Mouse (Mus musculus) inflammation-experienced regulatory T-cells, adult 6 months (primary cell): Measurements from ENCODE around the gene Gsk3a. TPM values are rescaled to one million over a fixed set of nuclear protein-coding genes. Genes with fewer than 3 reads are reported as not detected.
"Not testable (repeated sequence)": the region's sequence is repeated elsewhere in the genome, so short reads cannot be mapped to it uniquely, and the experiment has no call there.

ENCODE experiments used
- ATAC-seq: one replicate; pipeline ENCODE4 v1.8.0; 2017
- polyA plus RNA-seq, 3 experiments: library from polyadenylated mRNA; unstranded; fragments of 100-300 nt; shearing (Covaris generic); gene quantifications; one replicate each; pipeline ENCODE4 v1.2.1; 2017

The Gsk3a gene
- polyA plus RNA-seq, 3 experiments from 2014 or later, result 8.5 to 13.3 (median 8.9) TPM

DNA sequence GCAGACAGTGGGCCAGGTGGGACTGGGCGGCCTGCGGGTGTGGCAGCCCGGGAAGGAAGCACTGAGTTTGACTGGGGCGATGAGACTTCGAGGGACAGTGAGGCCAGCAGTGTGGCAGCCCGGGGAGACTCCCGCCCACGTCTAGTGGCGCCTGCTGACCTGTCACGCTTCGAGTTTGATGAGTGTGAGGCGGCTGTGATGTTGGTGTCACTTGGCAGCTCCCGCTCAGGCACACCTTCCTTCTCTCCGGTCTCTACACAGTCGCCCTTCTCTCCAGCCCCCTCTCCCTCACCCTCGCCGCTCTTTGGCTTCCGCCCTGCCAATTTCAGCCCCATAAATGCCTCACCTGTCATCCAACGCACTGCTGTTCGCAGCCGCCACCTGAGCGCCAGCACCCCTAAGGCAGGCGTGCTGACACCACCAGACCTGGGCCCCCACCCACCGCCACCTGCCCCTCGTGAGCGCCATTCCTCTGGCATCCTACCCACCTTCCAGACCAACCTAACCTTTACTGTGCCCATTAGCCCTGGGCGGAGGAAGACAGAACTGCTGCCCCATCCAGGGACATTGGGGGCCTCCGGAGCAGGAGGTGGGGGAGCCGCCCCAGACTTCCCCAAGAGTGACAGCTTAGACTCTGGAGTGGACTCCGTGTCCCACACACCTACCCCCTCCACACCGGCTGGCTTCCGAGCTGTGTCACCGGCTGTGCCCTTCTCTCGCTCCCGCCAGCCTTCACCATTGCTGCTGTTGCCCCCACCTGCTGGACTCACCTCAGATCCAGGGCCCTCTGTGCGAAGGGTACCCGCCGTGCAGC is 35.0 kb upstream of the Gsk3a start:
- no peak for ATAC-seq

DNA sequence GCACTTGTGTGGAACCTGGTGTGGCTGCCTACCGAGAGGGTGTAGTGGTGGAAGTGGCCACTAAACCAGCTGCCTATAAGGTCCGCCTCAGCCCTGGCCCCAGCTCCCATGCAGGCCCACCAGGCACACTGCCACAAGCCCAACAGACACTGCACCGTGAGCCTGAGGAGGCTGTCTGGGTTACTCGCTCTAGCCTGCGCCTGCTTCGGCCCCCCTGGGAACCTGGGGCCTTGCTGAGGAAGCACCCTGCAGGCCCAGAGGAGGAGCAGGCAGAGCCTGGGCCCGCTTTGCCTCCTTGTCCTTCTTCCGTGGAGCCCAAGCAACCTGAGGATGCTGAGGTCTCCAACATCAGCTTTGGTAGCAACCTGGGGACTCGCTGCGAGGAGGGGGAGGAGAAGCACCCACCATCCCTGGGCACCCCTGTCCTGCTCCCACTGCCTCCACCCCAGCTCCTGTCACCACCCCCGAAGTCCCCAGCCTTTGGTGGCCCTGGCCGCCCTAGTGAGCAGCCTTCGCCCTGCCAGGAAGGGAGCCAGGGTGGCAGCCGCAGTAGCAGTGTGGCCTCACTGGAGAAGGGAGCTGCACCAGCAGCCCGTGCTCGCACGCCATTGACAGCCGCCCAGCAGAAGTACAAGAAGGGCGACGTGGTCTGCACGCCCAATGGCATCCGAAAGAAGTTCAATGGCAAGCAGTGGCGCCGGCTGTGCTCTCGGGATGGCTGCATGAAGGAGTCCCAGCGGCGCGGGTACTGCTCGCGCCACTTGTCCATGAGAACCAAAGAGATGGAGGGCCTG is 34.2 kb upstream of the Gsk3a start:
- ATAC-seq, result no peak

DNA sequence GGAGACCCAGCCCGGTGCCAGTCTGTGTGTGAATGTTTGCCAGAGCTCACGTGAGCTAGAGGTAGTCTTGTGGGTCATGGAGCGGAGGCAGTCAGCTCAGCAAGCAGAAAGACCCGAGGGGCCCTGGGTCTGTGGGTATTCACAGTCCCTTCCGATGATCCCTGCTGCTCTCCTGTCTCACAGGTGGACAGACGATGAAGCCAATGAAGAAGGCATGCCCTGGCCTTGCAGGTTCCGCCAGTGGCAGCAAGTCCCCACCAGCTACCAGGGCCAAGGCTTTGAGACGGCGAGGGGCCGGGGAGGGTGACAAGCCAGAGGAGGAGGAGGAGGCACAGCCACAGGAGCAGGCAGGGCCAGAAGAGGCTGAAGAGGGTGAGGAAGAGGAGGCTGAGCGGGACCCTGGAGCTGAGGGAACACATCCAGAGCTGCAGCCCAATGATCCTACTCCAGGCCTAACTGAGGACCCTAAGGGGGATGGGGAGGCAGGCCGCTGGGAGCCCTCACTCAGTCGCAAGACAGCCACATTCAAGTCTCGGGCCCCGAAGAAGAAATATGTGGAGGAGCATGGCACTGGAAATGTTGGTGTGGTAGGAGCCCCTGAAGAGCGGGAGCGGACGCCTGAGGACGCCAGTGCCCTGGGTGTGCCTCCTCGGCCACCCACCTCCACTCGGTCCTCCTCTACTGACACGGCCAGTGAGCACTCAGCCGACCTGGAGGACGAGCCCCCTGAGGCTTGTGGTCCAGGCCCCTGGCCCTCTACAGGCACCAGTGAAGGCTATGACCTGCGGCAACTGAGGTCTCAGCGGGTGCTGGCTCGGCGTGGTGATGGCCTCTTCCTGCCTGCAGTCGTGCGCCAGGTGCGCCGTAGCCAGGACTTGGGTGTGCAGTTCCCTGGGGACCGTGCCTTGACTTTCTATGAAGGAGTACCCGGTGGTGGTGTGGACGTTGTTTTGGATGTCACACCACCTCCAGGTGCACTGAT is 33.3 kb upstream of the Gsk3a start:
- no peak for ATAC-seq

DNA sequence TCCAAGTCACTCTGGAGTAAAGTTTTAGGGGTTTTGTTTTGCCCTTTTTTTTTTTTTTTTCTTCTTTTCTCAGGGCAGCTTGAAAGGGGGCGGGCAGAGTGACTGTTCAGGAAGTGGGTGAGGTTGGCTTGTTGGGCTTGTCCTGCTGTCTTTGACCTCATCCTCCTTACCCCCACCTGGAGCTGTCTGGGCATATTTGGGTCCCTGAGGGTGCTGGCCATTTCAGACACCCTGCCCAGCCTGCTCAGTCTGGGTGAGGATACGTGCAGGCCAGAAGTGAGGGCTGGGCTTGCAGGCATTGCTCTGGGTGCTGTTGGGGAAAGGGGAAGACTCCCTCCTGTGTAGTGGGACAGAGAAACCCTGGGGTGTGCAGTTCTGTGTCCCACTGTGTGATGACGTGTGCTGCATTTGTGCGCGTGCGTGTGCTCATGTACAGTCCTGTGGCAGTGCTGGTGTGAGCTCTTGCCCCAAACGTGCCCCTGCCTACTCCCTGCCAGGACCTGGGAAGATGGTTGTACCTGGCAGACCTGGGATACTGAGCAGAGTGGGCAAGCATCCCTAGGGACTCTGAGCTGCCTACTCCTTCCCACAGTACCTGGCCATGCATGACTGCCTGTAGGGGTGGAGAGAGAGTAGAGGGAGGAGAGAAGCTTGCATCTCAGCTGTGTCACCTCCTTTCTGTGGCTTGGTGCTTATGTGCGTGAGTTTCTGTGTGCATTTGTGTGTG is 32.1 kb upstream of the Gsk3a start:
- ATAC-seq, result no peak

DNA sequence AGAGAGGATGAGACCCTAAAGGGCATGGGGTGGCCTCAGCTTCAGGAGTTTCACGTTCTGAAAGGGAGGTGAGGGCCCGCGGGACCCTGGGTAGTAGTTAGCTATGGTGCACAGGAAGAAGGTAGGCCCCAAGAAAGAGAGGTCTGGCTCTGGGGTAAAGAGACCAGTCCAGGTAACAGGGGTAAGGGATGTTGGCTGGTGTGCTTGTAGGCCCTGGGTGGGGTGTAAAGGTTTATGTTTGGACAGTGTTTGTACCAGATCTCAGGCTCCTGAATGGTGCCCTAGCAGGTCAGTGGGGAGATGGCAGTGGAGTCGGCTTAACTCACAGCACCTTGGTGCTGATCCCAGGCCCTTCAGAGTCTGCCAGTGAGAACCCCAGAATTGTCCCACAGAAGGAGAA is 31.4 kb upstream of the Gsk3a start:
- no peak for ATAC-seq

DNA sequence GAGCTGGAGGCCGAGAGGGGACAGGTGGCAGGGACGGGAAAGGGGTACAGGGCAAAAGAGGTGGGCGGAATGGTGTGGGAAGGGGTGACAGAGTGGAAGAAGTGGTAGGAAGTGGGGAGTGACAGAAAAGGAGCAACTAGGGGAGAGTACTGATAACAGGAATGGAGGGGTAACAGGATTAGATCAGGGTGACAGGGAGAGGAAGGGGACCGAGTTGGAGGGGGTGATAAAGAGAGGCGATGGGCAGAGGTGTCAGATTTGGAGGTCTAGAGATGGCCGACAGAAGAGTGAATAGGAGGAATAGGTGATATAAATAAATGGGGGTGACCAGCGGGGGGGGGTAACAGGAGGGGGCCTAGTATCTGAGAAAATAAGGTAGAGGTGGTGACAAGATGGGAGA is 30.9 kb upstream of the Gsk3a start:
- ATAC-seq, result no peak

DNA sequence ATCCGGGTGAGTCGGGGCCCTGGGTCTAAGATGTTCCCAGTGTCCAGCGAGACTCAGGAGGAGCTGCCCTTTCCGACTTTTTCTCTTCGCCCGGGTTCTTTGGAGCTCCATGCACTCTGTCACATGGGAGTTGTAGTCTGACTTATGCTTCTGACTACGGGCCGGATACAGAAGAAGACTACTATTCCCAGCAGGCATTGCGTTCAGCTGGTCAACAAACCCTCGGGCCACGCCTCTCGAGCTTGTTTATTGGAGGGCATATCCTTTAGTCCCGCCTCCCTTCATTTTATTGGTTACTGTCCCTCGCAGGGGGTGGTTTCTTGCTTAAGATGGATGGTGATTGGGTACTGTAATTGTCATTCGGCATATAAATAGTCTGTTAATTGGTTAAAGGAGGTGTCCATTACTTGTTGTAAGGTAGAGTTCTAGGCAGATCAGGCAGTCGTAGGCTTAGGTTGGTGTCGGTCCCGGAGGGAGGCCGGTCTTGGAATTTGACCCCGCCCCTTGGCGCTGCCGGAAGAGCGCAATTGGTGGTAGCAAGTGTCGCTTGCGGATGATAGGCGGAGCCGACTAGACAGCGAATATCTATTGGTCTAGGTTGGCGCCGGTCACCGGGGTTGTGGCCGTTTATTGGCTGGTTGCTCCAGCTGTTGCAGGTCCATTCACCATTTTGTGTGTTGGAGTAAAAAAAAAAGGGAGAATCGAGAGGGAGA is 30.3 kb upstream of the Gsk3a start:
- peak; percentile 82 for ATAC-seq

DNA sequence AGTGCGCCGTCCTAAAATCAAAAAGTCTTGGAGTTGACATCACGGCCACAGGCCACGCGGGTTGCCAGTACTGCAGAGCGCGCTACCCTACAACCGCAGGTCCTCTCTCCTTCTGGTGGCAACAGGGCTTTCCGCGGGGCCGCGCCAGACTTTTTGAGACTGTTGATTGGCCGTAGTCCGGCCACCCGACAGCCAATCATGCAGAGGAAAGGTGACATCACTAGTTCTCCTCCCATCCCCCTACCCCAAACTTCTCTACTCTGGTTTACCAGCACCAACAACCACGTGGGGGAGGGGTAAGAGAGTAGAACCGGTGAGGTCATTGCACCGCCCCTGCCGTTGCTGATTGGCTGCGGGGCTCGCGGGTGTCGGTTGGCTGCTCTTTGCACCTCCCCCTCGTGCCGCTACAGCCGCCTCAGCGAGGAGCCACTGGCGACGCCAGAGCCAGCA is 29.7 kb upstream of the Gsk3a start, which contains the start of gene Cic:
TSS of gene Cic (plus strand) at position 404 of the 450 bp plus-strand sequence.
- ATAC-seq, result peak; percentile 69

DNA sequence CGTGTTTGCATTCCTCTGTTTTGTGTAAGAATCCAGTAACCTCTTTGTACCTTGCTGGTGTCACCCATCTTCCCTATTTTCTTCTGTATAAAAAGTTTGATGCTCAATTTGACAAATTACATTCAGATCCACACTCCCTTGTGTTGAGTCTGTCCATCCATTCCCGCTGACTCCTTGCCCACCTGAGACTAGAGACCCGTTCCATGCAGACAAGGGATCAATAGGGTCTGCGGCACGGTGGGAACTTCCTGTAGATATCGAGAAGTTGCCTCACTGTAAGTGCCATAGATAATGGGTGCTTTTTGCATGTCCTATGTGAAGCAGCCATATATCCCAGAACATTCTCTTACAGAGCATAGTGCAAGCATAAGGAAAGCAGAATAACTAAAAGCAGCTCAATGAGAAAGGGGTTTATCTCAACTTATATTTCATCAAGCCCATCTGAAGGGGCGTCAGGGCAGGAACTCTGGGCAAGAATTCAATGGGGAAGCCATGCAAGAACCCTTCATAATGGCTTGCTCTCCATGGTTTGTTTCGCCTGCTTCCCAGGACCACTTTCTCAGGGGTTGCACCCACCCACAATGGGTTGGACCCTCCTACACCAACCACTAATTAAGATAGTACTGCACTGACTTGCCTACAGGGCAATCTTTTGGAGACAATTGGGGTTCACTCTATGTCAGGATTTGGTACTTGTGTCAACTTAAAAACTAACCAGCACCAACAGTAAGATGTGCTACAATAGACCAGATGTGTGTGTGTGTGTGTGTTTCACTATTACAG is 28.7 kb upstream of the Gsk3a start:
- ATAC-seq, result no peak

DNA sequence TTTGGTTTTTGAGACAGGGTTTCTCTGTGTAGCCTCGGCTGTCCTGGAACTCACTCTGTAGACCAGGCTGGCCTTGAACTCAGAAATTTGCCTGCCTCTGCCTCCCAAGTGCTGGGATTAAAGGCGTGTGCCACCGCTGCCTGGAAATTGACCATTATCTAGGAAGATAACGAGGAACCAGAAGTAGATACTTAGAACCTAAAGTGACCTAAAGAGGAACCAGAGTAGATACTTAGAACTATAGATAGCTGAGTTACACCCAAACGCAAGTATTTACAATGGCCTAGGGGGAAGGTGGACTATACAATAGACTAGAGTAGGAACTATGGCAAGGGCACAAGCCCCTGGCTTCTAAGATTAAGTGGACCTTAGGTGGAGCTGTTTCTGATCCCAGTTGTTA is 28.1 kb upstream of the Gsk3a start:
- not testable (repeated sequence) for ATAC-seq

DNA sequence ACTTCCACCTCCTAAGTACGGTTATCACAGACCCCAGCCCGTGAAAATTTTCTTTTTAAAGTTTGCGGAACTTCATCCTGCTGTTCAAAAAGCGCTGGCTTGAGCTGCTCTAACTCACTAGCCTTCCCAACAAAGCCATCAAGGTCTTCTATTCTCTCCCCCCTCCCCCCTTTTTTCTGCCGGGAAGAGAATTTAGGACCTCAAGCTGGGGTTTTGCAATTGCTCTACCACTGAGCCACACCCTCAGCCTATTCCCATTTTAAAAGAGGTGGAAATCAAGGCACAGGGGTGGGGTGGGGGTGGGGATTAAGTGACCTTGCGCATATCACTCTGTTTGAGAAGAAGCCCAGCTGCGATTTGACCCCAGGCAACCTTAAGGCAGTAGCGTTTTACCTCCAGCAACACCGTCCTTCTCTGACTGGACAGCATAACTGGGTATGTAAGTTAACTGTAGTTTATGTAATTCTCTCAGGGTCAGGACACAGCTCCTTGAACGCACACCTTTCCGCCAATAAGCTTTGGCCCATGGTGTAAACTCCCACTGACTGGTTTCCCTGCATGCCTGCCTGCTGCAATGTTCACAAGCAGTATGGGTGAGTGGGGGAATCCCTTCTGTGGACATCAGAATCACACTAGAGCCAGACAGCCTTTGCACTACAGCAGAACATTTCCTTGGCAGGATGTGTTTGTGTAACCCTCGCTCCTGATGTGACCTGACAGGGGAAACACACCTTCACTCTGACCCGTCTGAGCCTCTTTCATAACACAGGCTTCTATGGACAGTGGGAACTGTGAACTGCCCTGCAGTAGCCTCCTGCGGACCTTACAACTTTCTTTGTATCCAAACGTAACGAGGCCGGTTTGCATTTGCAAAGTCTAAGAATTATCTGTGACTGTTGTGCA is 26.6 kb upstream of the Gsk3a start:
- no peak for ATAC-seq

DNA sequence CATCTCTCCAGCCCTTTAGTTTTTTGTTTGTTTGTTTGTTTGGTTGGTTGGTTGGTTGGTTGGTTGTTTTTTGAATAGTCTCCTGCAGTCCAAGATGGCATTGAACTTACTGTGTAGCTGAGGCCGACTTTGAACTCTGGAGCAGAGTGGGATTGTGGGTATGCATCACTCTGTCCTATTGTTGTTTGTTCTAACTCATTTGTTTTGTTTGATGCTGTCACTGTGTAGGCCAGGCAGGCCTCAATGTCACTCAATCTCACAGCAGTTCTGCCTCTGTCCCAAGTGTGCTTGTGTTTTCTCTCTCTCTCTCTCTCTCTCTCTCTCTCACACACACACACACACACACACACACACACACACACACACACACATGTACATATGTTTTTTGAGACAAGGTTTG is 24.2 kb upstream of the Gsk3a start:
- ATAC-seq, result no peak

DNA sequence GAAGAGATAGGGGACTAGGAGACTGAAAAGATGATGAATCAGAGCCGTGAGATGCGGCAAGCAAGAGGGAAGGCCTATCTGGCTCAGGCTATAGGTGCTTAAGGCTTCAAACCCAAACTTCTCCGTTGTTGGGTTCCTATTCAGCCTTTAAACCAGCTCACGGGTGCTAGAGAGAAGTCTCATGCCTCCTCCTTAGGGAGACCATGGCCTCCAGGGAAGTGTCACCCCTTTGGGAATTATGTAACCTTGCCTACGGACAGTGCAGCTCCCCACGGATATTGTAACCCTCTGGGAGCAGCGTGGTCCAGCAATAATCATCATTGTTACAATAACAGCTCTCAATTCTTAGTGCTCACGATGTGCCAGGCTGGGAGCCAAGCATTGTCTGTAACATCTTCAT is 14.2 kb upstream of the Gsk3a start:
- ATAC-seq, result no peak

DNA sequence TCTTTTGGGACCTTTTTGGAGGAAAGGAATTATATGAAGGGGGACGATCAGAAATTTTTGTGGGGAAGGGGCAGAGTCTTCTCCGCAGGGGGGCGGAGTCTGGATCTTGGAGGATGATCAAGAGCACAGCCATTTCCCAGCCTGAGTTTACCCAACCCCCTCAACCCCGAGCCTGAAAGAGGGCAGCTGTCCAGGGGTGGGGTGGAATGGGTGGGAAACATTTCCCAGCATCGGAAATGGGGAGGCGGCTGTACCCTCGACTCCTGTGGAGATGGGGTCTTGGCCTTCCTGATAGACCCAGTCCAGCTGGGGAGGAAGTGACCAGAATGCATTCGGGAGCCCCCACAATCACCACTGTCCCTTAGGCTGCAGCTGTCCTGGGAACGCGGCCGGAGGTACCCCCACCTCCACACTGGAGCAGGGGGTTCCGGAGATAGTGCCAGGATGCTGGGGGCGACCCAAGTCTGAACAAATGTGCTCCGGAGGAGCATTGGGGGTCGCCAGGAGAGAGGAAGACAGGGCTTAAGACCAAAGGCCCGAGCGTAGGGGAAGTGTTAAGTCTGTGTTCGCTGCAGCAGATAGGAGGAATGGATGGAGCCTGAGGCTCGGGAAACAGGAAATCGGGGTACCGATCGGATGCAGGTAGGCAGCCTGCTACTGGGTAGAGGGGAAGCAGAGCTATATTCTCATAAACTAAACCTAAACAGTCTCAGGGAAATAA is 13.6 kb upstream of the Gsk3a start:
- ATAC-seq, result no peak

DNA sequence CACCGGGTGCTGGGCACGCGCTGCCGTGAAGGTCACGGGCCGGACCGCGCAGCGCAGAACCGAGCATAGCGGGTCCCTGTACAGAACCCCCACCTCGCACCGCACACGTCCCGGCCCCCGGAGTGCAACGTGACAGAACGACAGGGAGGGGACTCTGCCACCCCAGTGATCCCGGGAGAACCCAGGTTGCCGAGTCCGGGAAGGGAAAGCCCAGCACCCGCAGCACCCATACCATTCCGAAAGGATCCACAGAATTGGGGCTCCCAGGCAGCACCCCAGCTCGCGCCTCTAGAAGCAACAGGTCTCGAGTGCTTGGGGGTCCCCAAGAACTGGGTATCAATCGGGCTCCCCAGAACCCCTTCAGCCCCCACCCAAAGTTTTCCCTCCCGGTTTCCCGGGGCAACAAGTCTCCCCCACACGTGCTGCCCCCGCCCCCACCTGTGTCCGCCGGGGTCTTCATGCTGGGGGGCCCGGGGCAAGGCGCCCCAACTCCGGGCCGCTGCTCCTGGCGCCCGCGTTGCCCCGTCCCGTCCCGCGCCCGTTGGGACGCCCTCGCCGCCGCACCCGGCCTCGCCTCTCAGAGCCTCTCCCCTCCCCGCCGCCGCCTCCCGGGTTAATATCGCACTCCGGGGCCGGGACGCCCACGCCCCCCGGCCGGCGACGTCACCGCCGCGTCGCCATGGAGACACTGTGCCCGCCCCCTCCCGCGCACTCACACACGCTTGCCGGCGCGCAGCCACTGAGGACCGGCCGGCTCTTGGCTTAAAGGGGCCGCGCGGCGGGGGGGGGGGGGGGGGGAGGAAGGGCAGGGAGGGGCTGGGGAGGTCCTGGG is 12.7 kb upstream of the Gsk3a start, which contains the start of gene Erf:
TSS of gene Erf (minus strand) at position 621 of the 832 bp plus-strand sequence.
- ATAC-seq, result peak; percentile 89

DNA sequence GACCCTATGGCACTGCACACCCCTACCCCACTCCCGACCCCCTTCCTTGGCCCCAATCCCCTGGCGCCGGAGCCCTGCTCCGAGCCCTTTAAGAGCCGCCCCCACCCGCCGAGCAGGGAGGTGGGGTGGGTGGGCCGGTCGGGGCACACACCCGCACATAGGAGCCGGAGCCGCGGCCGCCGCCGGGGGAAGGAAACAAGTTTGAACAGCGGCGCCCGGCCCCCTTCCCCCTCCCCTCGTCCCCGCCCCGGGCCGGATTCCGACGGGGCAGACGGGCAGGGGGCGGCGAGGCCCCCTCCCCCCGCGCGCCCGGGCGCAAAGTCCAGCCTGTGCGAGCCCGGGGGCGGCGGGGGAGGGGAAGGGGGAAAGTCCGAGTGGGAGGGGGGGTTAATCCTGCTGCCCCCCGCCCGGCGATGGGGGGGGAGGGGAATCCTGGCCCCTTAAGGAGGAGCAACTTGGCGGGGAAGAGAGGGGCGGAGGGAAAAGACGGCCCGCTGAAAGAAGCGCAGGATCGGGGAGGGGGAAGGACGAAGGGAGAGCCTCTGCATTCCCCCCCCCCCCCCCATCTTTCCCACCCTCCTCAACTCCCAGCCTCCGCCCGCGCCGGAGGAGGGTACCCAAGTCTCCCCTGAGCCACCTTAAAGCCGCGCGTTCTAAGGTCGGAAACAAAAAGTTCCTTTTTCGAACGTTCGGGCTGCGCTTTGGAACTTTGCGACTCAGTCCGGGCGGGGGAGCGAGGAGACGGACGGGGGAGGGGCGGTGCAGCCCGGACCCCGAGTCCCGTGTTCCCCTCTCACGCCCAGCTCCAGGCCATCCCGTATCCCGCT is 11.9 kb upstream of the Gsk3a start:
- peak; percentile 60 for ATAC-seq
